Mouse (Mus musculus) heart, adult 18-20 months (tissue): ENCODE results near the gene Rsph10b. TPM values are rescaled to one million over a fixed set of nuclear protein-coding genes. Genes with fewer than 3 reads are reported as not detected.

Source experiments
- DNase-seq, 2 experiments: peaks; one replicate each; pipeline ENCODE4 v3.0.0; 2021 to 2022; ENCODE audit warnings: mixed read lengths in 1 of 2
- long read RNA-seq, 2 experiments: library from polyadenylated mRNA; stranded (forward); transcript quantifications; one replicate each; pipeline ENCODE4 v2.0.0; 2021
- total RNA-seq, 2 experiments: library from RNA; stranded (reverse); gene quantifications; 2 replicates each; pipeline ENCODE4 v1.2.3; 2021

Rsph10b gene
- under 1 TPM; 0.22 to 0.90 TPM for total RNA-seq
- long read RNA-seq, experiment 1: 0 reads
- long read RNA-seq, experiment 2: 0 reads

- no peak for DNase-seq
Observed at GRCm38 (mm10) chr5:143932831-143933230, at the start of gene Rsph10b. Gene Rsph10b, plus strand, starts transcription at chr5:143933035.

- DNase-seq: no peak
Observed at GRCm38 (mm10) chr5:143885274-143885673, 47.6 kb upstream of the Rsph10b start.

GRCm38 (mm10) chr5:143890741-143891140, 42.1 kb upstream of the Rsph10b start:
- DNase-seq: no peak

GRCm38 (mm10) chr5:143892255-143892886, 40.5 kb upstream of the Rsph10b start:
- no peak for DNase-seq

GRCm38 (mm10) chr5:143893396-143893795, 39.4 kb upstream of the Rsph10b start:
- no peak for DNase-seq

- DNase-seq: no peak
Observed at GRCm38 (mm10) chr5:143897635-143898330, 35.1 kb upstream of the Rsph10b start, which contains the start of gene Ankrd61. Gene Ankrd61, minus strand, starts transcription at chr5:143897685.

- peak; percentile 55 to 78 for DNase-seq
Observed at GRCm38 (mm10) chr5:143902111-143902510, 30.7 kb upstream of the Rsph10b start.

GRCm38 (mm10) chr5:143903813-143904212, 29.0 kb upstream of the Rsph10b start:
- DNase-seq: no peak

GRCm38 (mm10) chr5:143906429-143906828, 26.4 kb upstream of the Rsph10b start:
- DNase-seq: no peak

- DNase-seq: no peak
Observed at GRCm38 (mm10) chr5:143908926-143909325, 23.9 kb upstream of the Rsph10b start.

- DNase-seq: peak; percentile 97 to 98
Observed at GRCm38 (mm10) chr5:143909417-143910400, 23.1 kb upstream of the Rsph10b start, which contains the start of the genes Aimp2 and Pms2. Gene Aimp2, minus strand, starts transcription at chr5:143909847. Gene Pms2, plus strand, starts transcription at chr5:143909964.

GRCm38 (mm10) chr5:143916221-143916620, 16.6 kb upstream of the Rsph10b start:
- DNase-seq: no peak

- DNase-seq: peak; percentile 59 to 72
Observed at GRCm38 (mm10) chr5:143917418-143917817, 15.4 kb upstream of the Rsph10b start.

GRCm38 (mm10) chr5:143918120-143918519, 14.7 kb upstream of the Rsph10b start:
- no peak for DNase-seq

- DNase-seq: no peak
Observed at GRCm38 (mm10) chr5:143924781-143925452, 7.9 kb upstream of the Rsph10b start.

- no peak for DNase-seq
Observed at GRCm38 (mm10) chr5:143927875-143928274, 5.0 kb upstream of the Rsph10b start, which contains the start of gene Gm42421. Gene Gm42421, plus strand, starts transcription at chr5:143928175.

- no peak for DNase-seq
Observed at GRCm38 (mm10) chr5:143929291-143929690, 3.5 kb upstream of the Rsph10b start.

- DNase-seq: no peak
Observed at GRCm38 (mm10) chr5:143930656-143931055, 2.2 kb upstream of the Rsph10b start.

GRCm38 (mm10) chr5:143931863-143932580, 813 bp upstream of the Rsph10b start:
- no peak for DNase-seq

- no peak for DNase-seq
Observed at GRCm38 (mm10) chr5:143933414-143933813, 579 bp downstream of the Rsph10b start.

GRCm38 (mm10) chr5:143933875-143934274, 1.0 kb downstream of the Rsph10b start:
- DNase-seq: no peak
